Mouse (Mus musculus): ENCODE measurements around the gene Olfr429. TPM values are rescaled to one million over a fixed set of nuclear protein-coding genes. Genes with fewer than 3 reads are reported as not detected.

The Olfr429 gene
- polyA plus RNA-seq, 1 experiment from 2014 or later = not detected

DNA sequence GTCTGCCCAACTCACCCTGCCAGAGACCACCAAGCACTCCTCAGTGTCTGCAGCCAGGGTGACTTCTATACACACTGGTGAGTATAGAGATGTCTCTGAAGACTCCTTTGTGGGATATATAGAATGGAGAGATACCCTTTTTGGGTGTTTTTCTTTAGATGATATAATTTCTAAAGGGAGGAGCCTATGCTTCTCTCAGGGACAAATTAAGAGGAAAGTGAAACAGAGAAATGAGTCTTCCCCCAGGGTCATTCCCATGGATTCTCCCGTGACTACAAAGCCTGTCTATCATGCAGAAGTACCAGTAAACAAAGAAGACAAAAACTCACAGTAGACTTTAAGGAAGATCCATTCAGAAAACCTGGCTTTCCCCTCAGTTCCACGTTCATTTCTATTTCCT, 36.9 kb downstream of the Olfr429 start, which contains the start of gene Olfr231:
Gene Olfr231 (minus strand): TSS at position 101 of the 400 bp plus-strand sequence.
- Histone ChIP-seq H3K9me3 (ENCODE audit: control insufficient read depth, low read length) (no peaks in the 10 kb centered on the region), H3K27ac (ENCODE audit: low read depth, low read length) (no peak within 1 kb of the TSS), H3K4me2 (no peak within 1 kb of the TSS), H3K4me1 (replicated peaks; ENCODE audit: control insufficient read depth, insufficient read depth, low read length) (no peaks in the 10 kb centered on the region), H3K27me3 (replicated peaks; ENCODE audit: control insufficient read depth, insufficient read depth, low read length) (no peaks in the 10 kb centered on the region), H3K9ac (ENCODE audit: low read depth, low read length) (no peak within 1 kb of the TSS), H3K4me3 (ENCODE audit: low read depth, low read length) (no peak within 1 kb of the TSS), H3K36me3 (ENCODE audit: control insufficient read depth, insufficient read depth, low read length) (no peaks in the 10 kb centered on the region)
- 53% methylated on average over 2 of the region's 2 CpGs for WGBS
- ATAC-seq (replicated peaks; ENCODE audit: low FRiP score) (no peak), DNase-seq (ENCODE audit: low spot score) (no peak)

- Histone ChIP-seq H3K27ac (ENCODE audit: low read depth, low read length) (no peak within 1 kb of the TSS), H3K4me2 (no peak within 1 kb of the TSS), H3K9ac (ENCODE audit: low read depth, low read length) (no peak within 1 kb of the TSS), H3K27me3 (replicated peaks; ENCODE audit: control insufficient read depth, insufficient read depth, low read length) (no peaks in the 10 kb centered on the region), H3K36me3 (ENCODE audit: control insufficient read depth, insufficient read depth, low read length) (no peaks in the 10 kb centered on the region), H3K4me3 (ENCODE audit: low read depth, low read length) (no peak within 1 kb of the TSS), H3K4me1 (replicated peaks; ENCODE audit: control insufficient read depth, insufficient read depth, low read length) (no peaks in the 10 kb centered on the region), H3K9me3 (ENCODE audit: control insufficient read depth, low read length) (no peaks in the 10 kb centered on the region)
- 73% methylated on average over 3 of the region's 3 CpGs for WGBS
- DNase-seq (ENCODE audit: low spot score) (no peak), ATAC-seq (replicated peaks; ENCODE audit: low FRiP score) (no peak)
Measured at GRCm38 (mm10) chr1:174131217-174131616, 47.1 kb downstream of the Olfr429 start, which contains the start of gene Olfr424. Gene Olfr424 (plus strand): TSS chr1:174131517.

DNA sequence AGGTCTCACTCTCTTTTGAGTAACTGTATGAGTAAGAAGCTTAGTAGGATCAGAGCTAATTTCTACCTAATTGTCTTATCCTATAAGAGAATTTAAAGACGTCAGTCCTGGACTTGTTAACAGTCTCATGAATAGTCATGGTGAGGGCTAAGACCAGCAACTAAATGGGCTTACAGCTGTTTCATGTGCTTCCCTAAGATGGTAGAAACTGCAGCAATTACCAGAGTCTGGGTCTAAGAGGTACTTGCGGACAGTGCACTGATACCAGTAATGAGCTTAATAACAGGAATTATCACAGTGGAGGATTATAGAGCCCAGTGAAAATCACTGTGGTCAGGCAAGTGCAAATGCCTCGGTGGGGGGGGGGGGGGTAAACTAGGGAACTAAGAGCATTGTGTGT, 47.9 kb downstream of the Olfr429 start:
- ATAC-seq (replicated peaks; ENCODE audit: low FRiP score) = no peak
- Histone ChIP-seq H3K4me2 (no peak overlapping the region), H3K36me3 (ENCODE audit: control insufficient read depth, insufficient read depth, low read length) (no peaks in the 10 kb centered on the region), H3K9ac (ENCODE audit: low read depth, low read length) (no peak overlapping the region), H3K9me3 (ENCODE audit: control insufficient read depth, low read length) (no peaks in the 10 kb centered on the region), H3K4me1 (replicated peaks; ENCODE audit: control insufficient read depth, insufficient read depth, low read length) (no peaks in the 10 kb centered on the region), H3K4me3 (ENCODE audit: low read depth, low read length) (no peak overlapping the region), H3K27me3 (replicated peaks; ENCODE audit: control insufficient read depth, insufficient read depth, low read length) (no peaks in the 10 kb centered on the region), H3K27ac (ENCODE audit: low read depth, low read length) (no peak overlapping the region)
- WGBS = 64% methylated on average over 3 of the region's 3 CpGs
- no peak for DNase-seq (ENCODE audit: low spot score)

Other genes with a start within 250 kb of the Olfr429 start
- 0.64 and 0.88 TPM in 2 replicates for gene Ifi211, start 171.3 kb upstream of the Olfr429 start, polyA plus RNA-seq (2014; fragmentation: Nextera tagmentation; extraction: Ambion mirVana)
- 1.8 and 2.0 TPM in 2 replicates for gene Mndal, start 141.8 kb upstream of the Olfr429 start, polyA plus RNA-seq (2014; fragmentation: Nextera tagmentation; extraction: Ambion mirVana)
- 0.74 and 0.78 TPM in 2 replicates for gene Ifi203, start 141.7 kb upstream of the Olfr429 start, polyA plus RNA-seq (2014; fragmentation: Nextera tagmentation; extraction: Ambion mirVana)
- not detected in 2 replicates for gene Ifi202b, start 101.6 kb upstream of the Olfr429 start, polyA plus RNA-seq (2014; fragmentation: Nextera tagmentation; extraction: Ambion mirVana)
- 0.82 TPM in 2 replicates for gene Ifi205, start 52.5 kb upstream of the Olfr429 start, polyA plus RNA-seq (2014; fragmentation: Nextera tagmentation; extraction: Ambion mirVana)
- 0.30 TPM in 1 of 2 replicates, not detected in the other for gene Olfr433, start 43.6 kb upstream of the Olfr429 start, polyA plus RNA-seq (2014; fragmentation: Nextera tagmentation; extraction: Ambion mirVana)
- not detected in 2 replicates for gene Olfr432, start 35.1 kb upstream of the Olfr429 start, polyA plus RNA-seq (2014; fragmentation: Nextera tagmentation; extraction: Ambion mirVana)
- gene Olfr430, start 17.7 kb upstream of the Olfr429 start, polyA plus RNA-seq (2014; fragmentation: Nextera tagmentation; extraction: Ambion mirVana) = not detected in 2 replicates
- gene Olfr427, start 12.6 kb downstream of the Olfr429 start, polyA plus RNA-seq (2014; fragmentation: Nextera tagmentation; extraction: Ambion mirVana) = not detected in 2 replicates
- gene Olfr231, start 36.8 kb downstream of the Olfr429 start, polyA plus RNA-seq (2014; fragmentation: Nextera tagmentation; extraction: Ambion mirVana) = not detected in 2 replicates
- not detected in 2 replicates for gene Olfr424, start 47.2 kb downstream of the Olfr429 start, polyA plus RNA-seq (2014; fragmentation: Nextera tagmentation; extraction: Ambion mirVana)
- 0.12 and 0.27 TPM in 2 replicates for gene Olfr420, start 71.3 kb downstream of the Olfr429 start, polyA plus RNA-seq (2014; fragmentation: Nextera tagmentation; extraction: Ambion mirVana)
- 23.1 and 26.0 TPM in 2 replicates for gene Spta1, start 88.4 kb downstream of the Olfr429 start, polyA plus RNA-seq (2014; fragmentation: Nextera tagmentation; extraction: Ambion mirVana)
- 0.12 TPM in 1 of 2 replicates, not detected in the other for gene Olfr419, start 167.7 kb downstream of the Olfr429 start, polyA plus RNA-seq (2014; fragmentation: Nextera tagmentation; extraction: Ambion mirVana)
- not detected in 2 replicates for gene Mptx1, start 246.2 kb downstream of the Olfr429 start, polyA plus RNA-seq (2014; fragmentation: Nextera tagmentation; extraction: Ambion mirVana)